Mouse (Mus musculus): ENCODE measurements around the gene Ptprb. TPM values are rescaled to one million over a fixed set of nuclear protein-coding genes. Genes with fewer than 3 reads are reported as not detected.
A peak's percentile ranks its signal among the peaks of the same experiment; 100 is the strongest.

Gene Ptprb
- total RNA-seq, 2 experiments from 2014 or later = 17.0 to 19.8 TPM

- H3K4me3 ChIP-seq = no peak overlapping the region
- no peak for DNase-seq (ENCODE audit: extremely low spot score in 1 of 2, low spot score in 2 of 2)
- H3K27ac ChIP-seq = peak overlapping the region; percentile 49
- intact Hi-C loops (cut with DNase I) = no loop called here
- TF ChIP-seq CTCF (IDR thresholded peaks at IDR 0.05) = no peak; the same call in none of the 2 replicates
These were observed 8.5 kb upstream of the Ptprb start for GRCm38 (mm10) chr10:116266561-116267433.

GRCm38 (mm10) chr10:116267434-116267822 lies 7.9 kb upstream of the Ptprb start:
- no peak for DNase-seq (ENCODE audit: extremely low spot score in 1 of 2, low spot score in 2 of 2)
- peak overlapping the region; percentile 49; the same call in 1 of the 2 replicates for H3K27ac ChIP-seq
- TF ChIP-seq CTCF (IDR thresholded peaks at IDR 0.05) = no peak
- no peak overlapping the region for H3K4me3 ChIP-seq
- intact Hi-C loops (cut with DNase I) = no loop called here

- no peak for TF ChIP-seq CTCF (IDR thresholded peaks at IDR 0.05)
- DNase-seq (ENCODE audit: extremely low spot score in 1 of 2, low spot score in 2 of 2) = no peak
- H3K27ac ChIP-seq = no peak overlapping the region
- H3K4me3 ChIP-seq = no peak overlapping the region
- intact Hi-C loops (cut with DNase I) = no loop called here
These were observed 7.0 kb upstream of the Ptprb start for GRCm38 (mm10) chr10:116268343-116268742.

GRCm38 (mm10) chr10:116270646-116271469 lies 4.5 kb upstream of the Ptprb start:
- no peak for TF ChIP-seq CTCF (IDR thresholded peaks at IDR 0.05)
- no peak for DNase-seq (ENCODE audit: extremely low spot score in 1 of 2, low spot score in 2 of 2)
- H3K27ac ChIP-seq = peak overlapping the region; percentile 18; the same call in 1 of the 2 replicates
- H3K4me3 ChIP-seq = no peak overlapping the region
- intact Hi-C loops (cut with DNase I) = no loop called here

- intact Hi-C loops (cut with DNase I) = no loop called here
- no peak for TF ChIP-seq CTCF (IDR thresholded peaks at IDR 0.05)
- no peak overlapping the region for H3K4me3 ChIP-seq
- H3K27ac ChIP-seq = peak overlapping the region; percentile 18; the same call in 1 of the 2 replicates
- DNase-seq (ENCODE audit: extremely low spot score in 1 of 2, low spot score in 2 of 2) = no peak
These were observed 3.8 kb upstream of the Ptprb start for GRCm38 (mm10) chr10:116271470-116271915.

- Histone ChIP-seq H3K4me3 (no peak overlapping the region), H3K27ac (no peak overlapping the region)
- no peak for TF ChIP-seq CTCF (IDR thresholded peaks at IDR 0.05)
- intact Hi-C loops (cut with DNase I) = no loop called here
- DNase-seq (ENCODE audit: extremely low spot score in 1 of 2, low spot score in 2 of 2) = no peak
These were observed 3.2 kb upstream of the Ptprb start for GRCm38 (mm10) chr10:116272156-116272555.

- Histone ChIP-seq H3K27ac (no peak overlapping the region), H3K4me3 (no peak overlapping the region)
- TF ChIP-seq CTCF (IDR thresholded peaks at IDR 0.05) = no peak
- intact Hi-C loops (cut with DNase I) = no loop called here
- no peak for DNase-seq (ENCODE audit: extremely low spot score in 1 of 2, low spot score in 2 of 2)
These were observed 11.5 kb downstream of the Ptprb start for GRCm38 (mm10) chr10:116286697-116287344.

- TF ChIP-seq CTCF (IDR thresholded peaks at IDR 0.05) = no peak
- DNase-seq (ENCODE audit: extremely low spot score in 1 of 2, low spot score in 2 of 2) = no peak
- Histone ChIP-seq H3K4me3 (no peak overlapping the region), H3K27ac (no peak overlapping the region)
- intact Hi-C loops (cut with DNase I) = no loop called here
These were observed 12.8 kb downstream of the Ptprb start for GRCm38 (mm10) chr10:116288130-116288529.

GRCm38 (mm10) chr10:116290483-116290882 lies 15.2 kb downstream of the Ptprb start:
- Histone ChIP-seq H3K27ac (no peak overlapping the region), H3K4me3 (no peak overlapping the region)
- no peak for DNase-seq (ENCODE audit: extremely low spot score in 1 of 2, low spot score in 2 of 2)
- intact Hi-C loops (cut with DNase I) = no loop called here
- TF ChIP-seq CTCF (IDR thresholded peaks at IDR 0.05) = no peak

- DNase-seq (ENCODE audit: extremely low spot score in 1 of 2, low spot score in 2 of 2) = peak; percentile 24 to 47
- H3K4me3 ChIP-seq = no peak overlapping the region
- intact Hi-C loops (cut with DNase I) = loop anchor here (1.0 kb wide), 1 partner anchor 174 kb away; no protein-coding TSS in a partner anchor
- H3K27ac ChIP-seq = peak overlapping the region; percentile 71
- TF ChIP-seq CTCF (IDR thresholded peaks at IDR 0.05) = no peak
These were observed 15.9 kb downstream of the Ptprb start for GRCm38 (mm10) chr10:116291153-116291755.

- no peak overlapping the region for H3K4me3 ChIP-seq
- DNase-seq (ENCODE audit: extremely low spot score in 1 of 2, low spot score in 2 of 2) = no peak
- no peak overlapping the region for H3K27ac ChIP-seq
- intact Hi-C loops (cut with DNase I) = no loop called here
- no peak for TF ChIP-seq CTCF (IDR thresholded peaks at IDR 0.05)
These were observed 21.1 kb downstream of the Ptprb start for GRCm38 (mm10) chr10:116296439-116296838.

All from left cerebral cortex, adult 2 months (tissue).